9 mouse cellular contexts compared by ENCODE assay signal in genomic region chr7:135768592-135768991, GRCm38 (mm10). TPM values are rescaled to one million over a fixed set of nuclear protein-coding genes. Genes with fewer than 3 reads are reported as not detected.
DNase-seq lines count a peak whose midpoint lies in the region; ATAC-seq and TF ChIP-seq lines count a peak whose summit lies in the region.
"Had no signal": no experiment of that assay in that cellular context is flagged by ENCODE, and none has a peak within 500 bp of the region (broad histone marks: within the 10 kb centered on the region; RNA-seq: fewer than 3 reads in every experiment).

No protein-coding gene starts in this region.

- H3K9ac ChIP-seq in embryonic facial prominence, embryonic 14.5 days (ENCODE audit: low read depth, low read length) = no peak overlapping the region

- WGBS in embryonic facial prominence, embryonic 14.5 days = 6% methylated on average over 3 of the region's 3 CpGs

- ATAC-seq in embryonic facial prominence, embryonic 14.5 days (ENCODE audit: low read depth) = no peak; the same call in 1 of the 2 replicates

- TF ChIP-seq CTCF in E14TG2a.4 (conservative IDR thresholded peaks at IDR 0.05; ENCODE audit: low read length) = peak; percentile 93

- H3K27me3 ChIP-seq in E14TG2a.4 (ENCODE audit: insufficient read depth, low read length) = peaks cover 15% of the 10 kb centered on the region
- no peaks in the 10 kb centered on the region for H3K27me3 ChIP-seq in embryonic facial prominence, embryonic 14.5 days (replicated peaks; ENCODE audit: control insufficient read depth, insufficient read depth, low read length)

- no peaks in the 10 kb centered on the region for H3K4me1 ChIP-seq in E14TG2a.4 (replicated peaks; ENCODE audit: low read depth, low read length)
- no peaks in the 10 kb centered on the region; the same call in 1 of the 2 replicates for H3K4me1 ChIP-seq in embryonic facial prominence, embryonic 14.5 days (ENCODE audit: control insufficient read depth, insufficient read depth, low read length)

- intact Hi-C loops in heart, postnatal 10 days (cut with DNase I) = no loop called here

- no peak overlapping the region for H3K4me3 ChIP-seq in E14TG2a.4 (replicated peaks; ENCODE audit: low read length)
- H3K4me3 ChIP-seq in embryonic facial prominence, embryonic 14.5 days (ENCODE audit: low read depth, low read length) = no peak overlapping the region

- H3K36me3 ChIP-seq in E14TG2a.4 (ENCODE audit: insufficient read depth, low read length) = no peaks in the 10 kb centered on the region
- no peaks in the 10 kb centered on the region for H3K36me3 ChIP-seq in embryonic facial prominence, embryonic 14.5 days (ENCODE audit: control insufficient read depth, insufficient read depth, low read length)

- no peak overlapping the region for H3K27ac ChIP-seq in embryonic facial prominence, embryonic 14.5 days (replicated peaks; ENCODE audit: low read depth, low read length)
- H3K27ac ChIP-seq: macrophage had no signal

- H3K4me2 ChIP-seq in embryonic facial prominence, embryonic 14.5 days (ENCODE audit: low read depth, low read length) = no peak overlapping the region

- DNase-seq in adrenal gland, postnatal 36 days = peak; percentile 90 to 94
- peak; percentile 90 for DNase-seq in embryonic facial prominence, embryonic 14.5 days (ENCODE audit: low spot score)
- peak; percentile 91 to 95 for DNase-seq in heart, postnatal 10 days
- peak; percentile 58 to 83 for DNase-seq in layer of hippocampus, adult 8-10 months (ENCODE audit: low spot score in 2 of 2)
- peak; percentile 95 for DNase-seq in lung, postnatal 10 days
- peak; percentile 83 to 88 for DNase-seq in right cerebral cortex, adult 2 months (ENCODE audit: low spot score in 2 of 2)
- DNase-seq in urinary bladder, adult 2 months (ENCODE audit: low spot score) = peak; percentile 64

- no peaks in the 10 kb centered on the region for H3K9me3 ChIP-seq in E14TG2a.4 (ENCODE audit: low read length)
- H3K9me3 ChIP-seq in embryonic facial prominence, embryonic 14.5 days (ENCODE audit: control insufficient read depth, low read length) = no peaks in the 10 kb centered on the region

RNA-seq across cellular contexts. Expression of gene Mki67, which starts 52.4 kb away (rescaled TPM):
- 10 to 100 TPM in 1 of 2 experiments, 1 to 10 TPM in 1; 9.3 to 10.4 TPM for total RNA-seq in adrenal gland, postnatal 36 days (2021)
- polyA plus RNA-seq in embryonic facial prominence, embryonic 14.5 days (2014; fragmentation: Nextera tagmentation; extraction: Ambion mirVana) = 49.5 and 51.4 TPM in 2 replicates
- total RNA-seq in heart, postnatal 10 days (2021) = 10 to 100 TPM; 33.3 to 39.2 TPM
- total RNA-seq in layer of hippocampus, adult 8-10 months (2022) = under 1 TPM; 0.43 to 0.80 (median 0.66) TPM
- polyA plus RNA-seq in urinary bladder, adult 2 months (2012; rRNA removed) = 1.6 and 2.5 TPM in 2 replicates

Comparison
In these comparisons a context has a peak if more than half of its experiments do, and no peak if none do; other contexts are left out.
1. RNA of gene Mki67, which starts 52.4 kb away (total RNA-seq): 33.3 to 39.2 TPM in heart, postnatal 10 days and 9.3 to 10.4 TPM in adrenal gland, postnatal 36 days; 0.43 to 0.80 TPM in layer of hippocampus, adult 8-10 months; every median in the first group is over 4 times any median in the second.
2. Peak in every context shown above with its lines, with median percentiles within 50 percentile points of each other: DNase-seq.